ENCODE assay signal across 14 mouse cellular contexts in genomic region chr2:32572196-32572595, GRCm38 (mm10). TPM values are rescaled to one million over a fixed set of nuclear protein-coding genes. Genes with fewer than 3 reads are reported as not detected.
A peak's percentile ranks its signal among the peaks of the same experiment; 100 is the strongest.
DNase-seq lines count a peak whose midpoint lies in the region; ATAC-seq and TF ChIP-seq lines count a peak whose summit lies in the region.
"Had no signal": no experiment of that assay in that cellular context is flagged by ENCODE, and none has a peak within 500 bp of the region (broad histone marks: within the 10 kb centered on the region; RNA-seq: fewer than 3 reads in every experiment).

No protein-coding gene starts in this region.

- peaks cover 23% of the 10 kb centered on the region for H3K4me1 ChIP-seq in forebrain, embryonic 13.5 days
- no peaks in the 10 kb centered on the region; the same call in 1 of the 2 replicates for H3K4me1 ChIP-seq in forebrain, embryonic 11.5 days (replicated peaks; ENCODE audit: control insufficient read depth, insufficient read depth, low read length)
- H3K4me1 ChIP-seq in testis, adult 2 months (ENCODE audit: control insufficient read depth, insufficient read depth, low read length): peaks cover 4% of the 10 kb centered on the region
- H3K4me1 ChIP-seq in liver, embryonic 14.5 days (replicated peaks; ENCODE audit: control insufficient read depth in 2 of 2, insufficient read depth in 2 of 2, low read length in 1 of 2): peaks cover 3 to 10% of the 10 kb centered on the region in 2 experiments; a peak in 3 of 4 replicates

- TF ChIP-seq EP300 in liver, embryonic 14.5 days (IDR thresholded peaks at IDR 0.05; ENCODE audit: low read depth): no peak

- no peak for TF ChIP-seq POLR2A in testis, adult 2 months (IDR thresholded peaks at IDR 0.05; ENCODE audit: control insufficient read depth, low read depth, low read length)

- no peak overlapping the region for H3K9ac ChIP-seq in forebrain, embryonic 13.5 days
- H3K9ac ChIP-seq in forebrain, embryonic 11.5 days (ENCODE audit: low read length): no peak overlapping the region
- no peak overlapping the region for H3K9ac ChIP-seq in liver, embryonic 14.5 days (replicated peaks)

- peaks cover 22% of the 10 kb centered on the region for H3K36me3 ChIP-seq in forebrain, embryonic 13.5 days (ENCODE audit: poor library complexity, severe bottlenecking)
- H3K36me3 ChIP-seq in forebrain, embryonic 11.5 days (ENCODE audit: control insufficient read depth, insufficient read depth, low read length): no peaks in the 10 kb centered on the region
- no peaks in the 10 kb centered on the region for H3K36me3 ChIP-seq in testis, adult 2 months (ENCODE audit: control insufficient read depth, insufficient read depth, low read length)
- no peaks in the 10 kb centered on the region for H3K36me3 ChIP-seq in liver, embryonic 14.5 days (replicated peaks; ENCODE audit: control insufficient read depth, insufficient read depth, low read depth)

- peaks cover under 1% of the 10 kb centered on the region; the same call in 1 of the 2 replicates for H3K27me3 ChIP-seq in forebrain, embryonic 13.5 days
- H3K27me3 ChIP-seq in forebrain, embryonic 11.5 days (ENCODE audit: control insufficient read depth, insufficient read depth, low read length): peaks cover 2% of the 10 kb centered on the region
- H3K27me3 ChIP-seq in testis, adult 2 months (ENCODE audit: control insufficient read depth, insufficient read depth, low read length): peaks cover 2% of the 10 kb centered on the region
- H3K27me3 ChIP-seq in liver, embryonic 14.5 days (ENCODE audit: control insufficient read depth, insufficient read depth, low read length): no peaks in the 10 kb centered on the region; the same call in 1 of the 2 replicates
- H3K27me3 ChIP-seq: embryonic facial prominence, embryonic 13.5 days had no signal

- DNase-seq in forebrain, embryonic 11.5 days (ENCODE audit: low spot score): no peak
- no peak for DNase-seq in testis, postnatal 14 days (ENCODE audit: low spot score)
- no peak for DNase-seq in liver, embryonic 14.5 days (ENCODE audit: low read depth in 3 of 3, low spot score in 3 of 3)
- DNase-seq in lung, adult 18-20 months: no peak
- no peak for DNase-seq in T-cell, adult 2 months (ENCODE audit: low spot score)
- DNase-seq in spleen, postnatal 14 days (ENCODE audit: low spot score in 2 of 2): no peak
- DNase-seq: adrenal gland, postnatal 25 days; cerebellum, adult 11 months; kidney, adult 11 months had no signal

- TF ChIP-seq CTCF in testis, adult 2 months (IDR thresholded peaks at IDR 0.05; ENCODE audit: control insufficient read depth, insufficient read depth, insufficient replicate concordance, low read depth, low read length): no peak
- TF ChIP-seq CTCF in liver, embryonic 14.5 days (IDR thresholded peaks at IDR 0.05; ENCODE audit: low read depth): no peak

- H3K4me2 ChIP-seq in forebrain, embryonic 13.5 days: peak overlapping the region; percentile 94
- H3K4me2 ChIP-seq in forebrain, embryonic 11.5 days (ENCODE audit: low read depth, low read length, severe bottlenecking): no peak overlapping the region
- peak overlapping the region; percentile 92 for H3K4me2 ChIP-seq in liver, embryonic 14.5 days (ENCODE audit: low read depth)

- no peak overlapping the region for H3K27ac ChIP-seq in forebrain, embryonic 13.5 days
- no peak overlapping the region for H3K27ac ChIP-seq in forebrain, embryonic 11.5 days (ENCODE audit: low read depth, low read length)
- no peak overlapping the region for H3K27ac ChIP-seq in testis, adult 2 months (ENCODE audit: control insufficient read depth, insufficient read depth, low read depth, low read length)
- no peak overlapping the region for H3K27ac ChIP-seq in liver, embryonic 14.5 days
- H3K27ac ChIP-seq: embryonic facial prominence, embryonic 13.5 days; heart, embryonic 13.5 days; macrophage had no signal

- H3K4me3 ChIP-seq in forebrain, embryonic 13.5 days: peak overlapping the region; percentile 75; the same call in 1 of the 2 replicates
- H3K4me3 ChIP-seq in forebrain, embryonic 11.5 days (ENCODE audit: low read depth, low read length): no peak overlapping the region
- peak overlapping the region; percentile 49 for H3K4me3 ChIP-seq in testis, adult 2 months (ENCODE audit: control insufficient read depth, low read depth, low read length)
- no peak overlapping the region for H3K4me3 ChIP-seq in liver, embryonic 14.5 days (ENCODE audit: insufficient read depth in 1 of 2, low read depth in 2 of 2, low read length in 2 of 2)

- WGBS in forebrain, embryonic 13.5 days: 92% methylated on average over 11 of the region's 11 CpGs
- WGBS in forebrain, embryonic 11.5 days: 95% methylated on average over 11 of the region's 11 CpGs
- WGBS in liver, embryonic 14.5 days (ENCODE audit: insufficient replicate concordance): 87% methylated on average over 11 of the region's 11 CpGs

- ATAC-seq in forebrain, embryonic 13.5 days: no peak
- no peak for ATAC-seq in forebrain, embryonic 11.5 days (replicated peaks; ENCODE audit: low FRiP score)
- no peak for ATAC-seq in liver, embryonic 14.5 days (ENCODE audit: insufficient read depth)

- no peaks in the 10 kb centered on the region for H3K9me3 ChIP-seq in forebrain, embryonic 13.5 days (replicated peaks)
- H3K9me3 ChIP-seq in forebrain, embryonic 11.5 days (ENCODE audit: control insufficient read depth, low read length): no peaks in the 10 kb centered on the region
- H3K9me3 ChIP-seq in liver, embryonic 14.5 days (ENCODE audit: control insufficient read depth, low read length): no peaks in the 10 kb centered on the region
- H3K9me3 ChIP-seq: embryonic facial prominence, embryonic 13.5 days; heart, embryonic 13.5 days had no signal

RNA-seq across cellular contexts. Expression of gene Dpm2, which starts 1.5 kb away (rescaled TPM):
- 127 and 129 TPM in 2 replicates for polyA plus RNA-seq in forebrain, embryonic 13.5 days (2015; fragmentation: Nextera tagmentation; extraction: Ambion mirVana)
- 98.9 and 102 TPM in 2 replicates for polyA plus RNA-seq in forebrain, embryonic 11.5 days (2014; fragmentation: Nextera tagmentation; extraction: Ambion mirVana)
- polyA plus RNA-seq in testis, adult 2 months (2012; rRNA removed): 100 and 110 TPM in 2 replicates
- 53.5 and 61.6 TPM in 2 replicates for polyA plus RNA-seq in liver, embryonic 14.5 days (2012; rRNA removed)
- 53.6 and 54.6 TPM in 2 replicates for polyA plus RNA-seq in liver, embryonic 14.5 days (2014; fragmentation: Nextera tagmentation; extraction: Ambion mirVana)

RNA-seq across cellular contexts. Expression of gene Pip5kl1, which starts 2.4 kb away (rescaled TPM):
- polyA plus RNA-seq in forebrain, embryonic 13.5 days (2015; fragmentation: Nextera tagmentation; extraction: Ambion mirVana): 1.7 and 3.4 TPM in 2 replicates
- polyA plus RNA-seq in forebrain, embryonic 11.5 days (2014; fragmentation: Nextera tagmentation; extraction: Ambion mirVana): 1.8 and 2.3 TPM in 2 replicates
- 39.7 and 47.8 TPM in 2 replicates for polyA plus RNA-seq in testis, adult 2 months (2012; rRNA removed)
- 0.11 TPM in 2 replicates for polyA plus RNA-seq in liver, embryonic 14.5 days (2012; rRNA removed)
- polyA plus RNA-seq in liver, embryonic 14.5 days (2014; fragmentation: Nextera tagmentation; extraction: Ambion mirVana): not detected in 2 replicates
- polyA plus RNA-seq: heart, embryonic 13.5 days; macrophage had no signal

RNA-seq across cellular contexts. Expression of gene 9430097D07Rik, which starts 3.3 kb away (rescaled TPM):
- polyA plus RNA-seq in forebrain, embryonic 13.5 days (2015; fragmentation: Nextera tagmentation; extraction: Ambion mirVana): 0.18 and 0.39 TPM in 2 replicates
- 0.35 TPM in 1 of 2 replicates, not detected in the other for polyA plus RNA-seq in forebrain, embryonic 11.5 days (2014; fragmentation: Nextera tagmentation; extraction: Ambion mirVana)
- 2.2 and 2.3 TPM in 2 replicates for polyA plus RNA-seq in testis, adult 2 months (2012; rRNA removed)
- not detected in 2 replicates for polyA plus RNA-seq in liver, embryonic 14.5 days (2012; rRNA removed)
- polyA plus RNA-seq in liver, embryonic 14.5 days (2014; fragmentation: Nextera tagmentation; extraction: Ambion mirVana): 0.06 TPM in 1 of 2 replicates, not detected in the other
- polyA plus RNA-seq: embryonic facial prominence, embryonic 13.5 days; macrophage had no signal

RNA-seq across cellular contexts. Expression of gene St6galnac4, which starts 14.7 kb away (rescaled TPM):
- 14.5 and 16.5 TPM in 2 replicates for polyA plus RNA-seq in forebrain, embryonic 13.5 days (2015; fragmentation: Nextera tagmentation; extraction: Ambion mirVana)
- 15.4 and 16.7 TPM in 2 replicates for polyA plus RNA-seq in forebrain, embryonic 11.5 days (2014; fragmentation: Nextera tagmentation; extraction: Ambion mirVana)
- polyA plus RNA-seq in testis, adult 2 months (2012; rRNA removed): 1.4 and 1.6 TPM in 2 replicates
- 5.4 and 5.6 TPM in 2 replicates for polyA plus RNA-seq in liver, embryonic 14.5 days (2012; rRNA removed)
- polyA plus RNA-seq in liver, embryonic 14.5 days (2014; fragmentation: Nextera tagmentation; extraction: Ambion mirVana): 6.2 and 6.8 TPM in 2 replicates

RNA-seq across cellular contexts. Expression of gene St6galnac6, which starts 27.3 kb away (rescaled TPM):
- polyA plus RNA-seq in forebrain, embryonic 13.5 days (2015; fragmentation: Nextera tagmentation; extraction: Ambion mirVana): 10.0 and 10.8 TPM in 2 replicates
- polyA plus RNA-seq in forebrain, embryonic 11.5 days (2014; fragmentation: Nextera tagmentation; extraction: Ambion mirVana): 4.7 and 5.1 TPM in 2 replicates
- polyA plus RNA-seq in testis, adult 2 months (2012; rRNA removed): 17.6 and 24.7 TPM in 2 replicates
- polyA plus RNA-seq in liver, embryonic 14.5 days (2012; rRNA removed): 9.9 and 14.3 TPM in 2 replicates
- polyA plus RNA-seq in liver, embryonic 14.5 days (2014; fragmentation: Nextera tagmentation; extraction: Ambion mirVana): 3.2 and 4.4 TPM in 2 replicates

Comparison
In these comparisons a context has a peak if more than half of its experiments do, and no peak if none do; other contexts are left out.
1. H3K4me3 ChIP-seq: peak in forebrain, embryonic 13.5 days (single experiment) and testis, adult 2 months (single experiment); none in forebrain, embryonic 11.5 days (single experiment) and liver, embryonic 14.5 days (0 of 2).